Mouse (Mus musculus): ENCODE results near the gene Pdik1l.

GRCm38 (mm10) chr4:134314876-134315275 lies 27.2 kb upstream of the Pdik1l start, which contains the start of gene Trim63:
- no peak for TF ChIP-seq POLR2A (IDR thresholded peaks at IDR 0.05; ENCODE audit: borderline replicate concordance, low read depth, low read length)
- no peak for TF ChIP-seq CTCF (IDR thresholded peaks at IDR 0.05; ENCODE audit: low read depth, low read length)

Data from bone marrow macrophage, adult 2 months (primary cell).